Mouse (Mus musculus) liver, adult (tissue): ENCODE results near the gene Itgb1bp1.

Source experiments
- GATA4 ChIP-seq: IDR thresholded peaks from 2 replicates; pipeline ENCODE4 v1.6.1; 2014; ENCODE audit warnings: mild to moderate bottlenecking, low read length; ENCODE audit not compliant: insufficient replicate concordance

The Itgb1bp1 gene

DNA sequence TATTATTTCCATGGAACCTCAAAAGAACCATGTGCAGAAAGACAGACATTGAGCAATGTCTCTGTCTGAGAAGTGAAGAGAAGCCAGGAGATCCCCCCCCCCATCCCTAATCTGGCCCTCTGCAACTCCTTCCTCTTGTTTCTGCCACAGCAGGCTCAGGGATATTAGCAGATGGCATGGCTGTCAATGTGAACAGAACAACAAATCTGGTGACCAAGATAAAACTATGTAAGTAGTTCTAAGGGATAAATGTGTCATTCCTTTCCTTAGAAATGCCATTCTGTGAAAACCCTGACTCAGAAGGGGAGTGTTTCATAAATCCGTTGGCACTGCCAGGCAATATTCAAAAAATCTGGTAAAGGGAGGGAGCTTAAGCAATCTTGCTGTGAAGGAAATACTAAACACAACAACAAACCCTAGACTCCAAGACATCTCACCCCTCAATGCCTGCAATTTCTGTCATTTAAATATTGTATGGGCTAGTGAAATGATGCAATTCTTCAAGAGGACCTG lies 8.7 kb downstream of the Itgb1bp1 start:
- no peak for TF ChIP-seq GATA4

DNA sequence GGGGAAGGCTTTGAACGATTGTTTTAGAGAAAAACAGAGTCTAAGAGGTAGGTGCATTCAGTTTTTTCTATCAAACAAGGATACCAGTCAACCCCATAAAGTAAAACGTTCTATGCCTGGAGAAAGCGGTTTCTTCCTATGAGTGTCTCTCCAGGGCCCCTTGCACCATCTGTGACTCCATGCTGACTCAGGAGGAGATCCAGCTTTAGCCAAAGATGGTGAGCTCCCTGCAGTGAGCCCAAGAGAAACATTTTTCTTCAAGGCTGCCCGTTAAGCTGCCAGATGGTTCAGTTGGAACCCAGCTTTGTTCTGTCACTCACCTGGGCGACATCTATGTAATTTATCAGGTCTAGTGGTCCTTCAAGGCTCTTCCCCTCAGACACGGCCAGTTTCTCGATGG lies 11.6 kb downstream of the Itgb1bp1 start:
- TF ChIP-seq GATA4: no peak

DNA sequence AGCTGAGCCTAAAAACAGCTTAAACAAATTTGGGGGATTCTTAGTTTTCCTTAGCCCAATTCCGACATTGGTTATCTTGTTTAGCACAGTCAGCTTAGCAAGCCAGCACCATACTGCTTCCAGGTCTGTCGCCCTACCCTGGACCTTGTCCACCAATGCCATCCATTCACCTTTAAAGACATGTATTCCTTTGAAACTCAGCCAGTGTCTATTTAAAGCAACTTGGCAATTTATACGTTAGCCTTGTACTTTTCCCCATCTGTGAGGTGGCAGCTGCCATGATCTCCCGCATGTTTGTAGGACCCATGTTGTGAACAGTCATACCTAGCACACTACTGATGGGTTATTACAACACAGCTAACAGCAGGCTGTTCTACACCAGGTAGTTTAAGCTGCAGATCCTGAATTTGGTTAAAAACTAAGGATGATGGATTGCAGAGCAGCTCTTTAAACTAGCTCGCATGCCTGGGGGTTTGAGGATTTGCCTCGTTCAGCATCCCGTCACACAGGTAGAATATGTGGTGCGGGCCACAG lies 17.9 kb downstream of the Itgb1bp1 start:
- TF ChIP-seq GATA4: no peak

DNA sequence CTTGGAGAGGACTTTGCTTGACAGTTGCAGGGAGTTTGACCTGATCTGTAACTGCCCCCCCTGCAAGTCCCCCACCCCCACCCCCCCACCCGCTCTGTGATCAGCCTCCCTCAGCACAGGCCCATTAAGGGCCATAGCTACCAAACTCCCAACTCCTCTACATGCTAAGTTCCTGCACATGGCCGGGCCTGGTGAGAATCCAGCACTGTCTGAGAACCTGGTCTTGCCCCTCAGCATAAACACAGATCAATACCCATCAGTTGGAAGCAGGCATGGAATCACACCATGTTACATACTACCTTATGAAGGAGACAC lies 19.3 kb downstream of the Itgb1bp1 start:
- no peak for TF ChIP-seq GATA4

DNA sequence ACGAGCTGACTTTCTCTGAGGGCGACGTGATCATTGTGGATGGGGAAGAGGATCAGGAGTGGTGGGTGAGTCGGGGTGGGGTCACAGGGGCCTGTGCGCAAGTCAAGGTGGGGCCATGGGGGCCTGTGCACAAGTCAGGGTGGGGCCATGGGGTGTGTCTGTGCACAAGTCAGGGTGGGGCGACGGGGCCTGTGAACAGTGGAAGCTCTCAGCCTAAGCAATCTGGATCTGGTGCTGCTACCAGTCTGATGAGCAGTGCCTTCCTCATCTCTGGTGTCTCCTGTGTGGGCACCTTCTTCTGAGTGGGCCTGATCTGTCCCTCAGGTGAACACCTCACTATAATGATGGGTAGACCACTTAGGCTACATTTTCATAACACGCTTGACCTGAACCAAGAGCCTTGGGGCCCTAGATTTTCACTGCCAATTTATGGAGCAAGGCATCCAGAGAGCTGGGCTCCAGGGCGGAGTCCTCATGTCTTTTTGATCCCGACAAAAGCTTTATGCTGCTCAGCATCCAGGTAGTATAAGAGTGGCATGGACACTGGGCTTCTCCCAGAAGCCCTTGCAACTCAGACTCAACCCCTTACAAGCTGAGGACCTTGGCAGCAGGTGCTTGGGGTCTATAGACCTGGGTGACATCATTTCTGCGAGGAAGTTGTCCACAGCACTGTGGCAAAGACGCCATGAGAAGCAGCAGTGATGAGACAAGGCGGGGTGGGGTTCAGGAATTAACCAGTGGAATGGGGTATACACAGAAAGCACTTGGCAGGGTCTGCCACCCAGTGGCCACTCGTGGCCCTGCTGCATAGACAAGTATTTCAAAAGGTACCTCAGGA lies 19.9 kb downstream of the Itgb1bp1 start:
- no peak for TF ChIP-seq GATA4

DNA sequence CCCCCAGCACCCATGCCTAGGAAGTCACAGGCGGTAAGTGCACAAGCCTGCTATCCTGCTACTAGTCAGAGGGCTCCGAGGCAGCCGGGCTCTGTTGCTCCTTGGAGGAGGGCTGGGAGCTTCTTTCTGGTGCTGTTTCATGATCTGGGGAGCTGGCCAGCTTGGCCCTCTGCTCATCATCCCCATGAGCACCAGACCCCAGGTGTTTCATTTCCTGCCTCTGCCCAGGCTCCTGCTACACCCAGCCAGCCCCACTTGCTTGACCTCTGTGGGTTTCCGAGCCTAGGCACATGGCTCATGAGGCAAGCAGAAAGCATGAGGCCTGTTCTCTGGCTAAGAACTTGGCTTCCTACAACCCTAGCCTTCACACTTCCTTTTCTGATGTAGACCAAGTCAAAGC lies 20.6 kb downstream of the Itgb1bp1 start:
- TF ChIP-seq GATA4: no peak

DNA sequence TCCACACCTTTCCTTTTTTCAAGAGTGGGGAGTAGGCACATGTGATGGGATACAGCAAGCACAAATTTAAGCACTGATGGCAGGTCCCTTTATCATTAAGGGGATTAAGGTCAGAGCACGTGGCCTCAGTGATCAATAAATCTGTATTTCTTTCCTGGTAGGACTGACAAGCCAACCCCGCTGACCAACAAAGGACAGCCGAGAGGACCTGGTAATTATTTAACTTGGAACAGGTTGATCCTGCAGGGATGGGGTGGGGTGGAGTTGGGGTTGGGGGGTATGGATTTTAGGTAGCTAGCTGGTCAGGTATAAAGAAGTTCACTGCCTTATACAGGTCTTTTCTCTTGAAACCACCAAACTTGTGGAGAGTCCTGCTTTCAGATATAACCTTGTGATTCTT lies 21.1 kb downstream of the Itgb1bp1 start:
- TF ChIP-seq GATA4: no peak

DNA sequence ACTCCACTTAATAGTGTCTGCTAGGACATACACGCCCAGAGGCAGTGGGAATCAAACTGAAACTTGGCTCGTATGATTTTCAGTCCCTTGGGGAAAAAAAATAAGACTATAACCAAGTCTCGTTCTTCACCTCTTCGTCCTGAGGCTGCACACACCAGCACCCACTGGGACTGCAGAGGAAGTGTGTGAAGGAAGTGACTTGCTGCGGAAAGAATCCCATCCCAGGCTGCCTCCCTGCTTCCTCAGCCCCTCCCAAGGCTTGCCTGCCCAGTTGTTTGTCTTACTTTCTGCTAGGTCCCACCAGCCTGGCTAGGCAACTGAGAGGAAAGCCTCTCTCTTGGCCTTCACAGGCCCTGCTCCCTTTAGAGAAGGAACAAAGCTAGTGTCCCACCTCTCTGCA lies 21.8 kb downstream of the Itgb1bp1 start:
- TF ChIP-seq GATA4: no peak

DNA sequence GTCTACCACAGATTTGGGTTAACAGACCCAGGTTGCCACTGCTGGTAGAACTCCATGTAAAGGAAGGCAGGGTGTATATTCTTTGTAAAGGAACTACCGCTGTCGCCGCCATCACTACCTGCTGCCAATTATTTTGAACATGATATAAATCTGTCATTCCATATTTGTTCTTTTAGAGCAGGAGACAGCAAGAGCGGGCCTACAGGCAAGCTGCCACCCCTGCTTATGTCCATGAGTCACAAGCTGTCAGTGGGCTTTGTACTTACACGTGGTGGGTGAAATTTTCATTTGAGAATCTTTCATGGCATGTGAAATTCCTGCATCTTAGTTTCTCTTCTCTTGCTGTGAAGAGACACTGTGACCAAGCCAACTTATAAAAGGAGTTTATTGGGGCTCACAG lies 22.8 kb downstream of the Itgb1bp1 start:
- TF ChIP-seq GATA4: no peak

DNA sequence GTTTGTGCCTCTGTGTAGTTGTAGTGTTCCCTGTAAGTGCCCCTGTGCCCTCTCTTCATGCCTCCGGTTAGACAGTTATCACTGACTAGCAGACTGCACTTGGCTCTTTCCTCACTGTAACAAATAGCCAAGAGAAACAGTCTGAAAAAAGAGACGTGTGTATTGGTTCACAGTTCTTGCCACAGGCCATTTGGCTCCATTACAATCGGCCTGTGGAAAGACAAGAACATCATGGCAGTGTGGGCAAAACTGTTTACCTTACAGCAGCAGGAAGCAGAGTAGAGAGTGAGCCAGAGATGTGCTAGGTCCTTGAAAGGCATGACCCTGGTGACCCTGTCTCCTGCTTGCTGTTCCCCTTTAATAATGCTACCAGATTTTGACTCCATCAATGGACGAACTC lies 24.6 kb downstream of the Itgb1bp1 start:
- no peak for TF ChIP-seq GATA4

DNA sequence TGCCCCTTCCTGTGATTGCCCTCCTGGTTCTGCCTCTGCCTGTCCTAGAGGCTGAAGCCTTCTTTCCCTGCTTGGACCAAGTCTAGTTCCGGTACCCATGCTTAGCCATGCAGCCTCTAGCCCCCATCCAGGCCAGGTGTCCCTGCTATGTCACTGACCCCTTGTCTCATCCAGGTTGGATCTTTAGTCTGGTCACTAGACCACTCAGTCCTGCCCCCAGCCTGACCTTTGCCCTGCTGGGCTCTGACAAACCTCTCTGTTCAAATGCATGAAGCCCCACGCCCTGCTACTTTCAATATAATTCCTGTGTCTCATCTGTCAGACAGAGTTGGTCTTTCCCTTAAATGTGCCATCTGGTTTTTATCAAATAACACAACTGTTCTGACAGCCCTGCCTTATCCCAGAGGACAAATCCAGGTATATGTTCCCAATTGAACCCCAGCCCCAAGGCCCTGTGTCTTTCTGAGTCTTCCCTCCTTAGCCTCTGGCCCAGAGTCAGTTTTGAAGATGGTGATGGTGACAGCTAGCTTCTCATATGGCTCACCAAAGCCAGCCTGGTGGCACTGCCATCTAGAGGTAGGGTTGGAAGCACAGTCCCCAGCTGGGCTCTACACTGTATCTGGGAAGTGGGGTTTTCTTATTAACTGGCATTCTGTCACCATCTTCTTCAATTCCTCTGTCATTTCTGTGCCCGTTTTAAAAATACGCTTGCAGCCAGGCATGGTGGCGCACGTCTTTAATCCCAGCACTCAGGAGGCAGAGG lies 25.4 kb downstream of the Itgb1bp1 start:
- TF ChIP-seq GATA4: no peak

DNA sequence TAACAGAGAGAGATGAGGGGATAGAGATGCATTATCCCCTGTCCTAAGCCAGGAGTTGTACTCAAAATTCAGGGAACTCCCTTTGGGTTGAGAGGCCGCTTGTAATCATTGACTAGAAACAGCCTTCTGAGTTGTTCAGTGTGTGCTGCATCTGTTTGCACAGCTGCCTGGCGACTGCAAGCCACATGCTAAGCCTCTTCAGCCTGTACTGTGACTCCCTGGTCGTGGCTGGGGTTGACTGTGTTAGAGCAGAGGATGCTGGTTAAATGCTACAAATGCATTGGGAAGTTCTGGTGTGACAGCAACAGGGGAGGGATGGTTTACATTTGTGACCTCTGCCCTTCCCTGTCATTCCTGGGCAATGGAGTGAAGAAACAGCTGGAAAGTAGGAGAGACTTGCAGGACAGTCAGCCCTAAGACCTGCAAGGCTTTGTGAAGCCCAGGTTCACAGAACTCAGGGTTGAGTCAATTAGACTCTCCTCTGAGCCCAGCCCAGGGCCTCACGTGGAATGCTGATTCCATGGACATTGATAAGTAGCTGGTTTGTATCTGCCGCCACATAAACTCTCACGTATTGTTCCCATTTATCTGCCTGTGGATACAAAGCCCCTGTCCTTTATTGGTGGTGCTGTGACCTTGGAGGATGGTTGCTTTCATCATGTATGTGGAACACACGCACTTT lies 38.2 kb downstream of the Itgb1bp1 start:
- TF ChIP-seq GATA4: no peak

DNA sequence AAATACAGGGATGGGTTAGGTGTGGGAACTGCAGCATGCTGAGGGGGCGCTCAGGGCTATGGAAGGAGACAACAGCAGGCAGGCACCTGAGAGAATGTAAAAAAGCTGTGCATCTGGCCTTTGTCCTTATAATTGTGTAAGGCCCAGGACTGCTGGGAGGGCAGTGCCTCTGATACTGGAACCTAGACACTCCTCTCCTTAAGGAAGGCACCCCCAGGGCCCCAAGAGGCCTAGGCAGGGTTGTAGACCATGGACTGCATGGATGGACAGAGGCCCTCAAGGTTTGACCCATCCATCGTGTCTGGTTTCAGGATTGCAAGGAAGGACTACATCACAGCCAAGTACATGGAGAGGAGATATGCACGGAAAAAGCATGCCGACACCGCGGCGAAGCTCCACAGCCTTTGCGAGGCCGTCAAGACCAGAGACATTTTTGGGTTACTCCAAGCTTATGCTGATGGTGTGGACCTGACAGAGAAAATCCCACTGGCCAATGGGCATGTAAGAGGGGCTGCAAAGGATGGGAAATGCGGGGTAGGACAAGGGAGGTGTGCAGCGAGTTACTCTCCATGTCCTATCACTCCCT lies 41.6 kb downstream of the Itgb1bp1 start:
- no peak for TF ChIP-seq GATA4

DNA sequence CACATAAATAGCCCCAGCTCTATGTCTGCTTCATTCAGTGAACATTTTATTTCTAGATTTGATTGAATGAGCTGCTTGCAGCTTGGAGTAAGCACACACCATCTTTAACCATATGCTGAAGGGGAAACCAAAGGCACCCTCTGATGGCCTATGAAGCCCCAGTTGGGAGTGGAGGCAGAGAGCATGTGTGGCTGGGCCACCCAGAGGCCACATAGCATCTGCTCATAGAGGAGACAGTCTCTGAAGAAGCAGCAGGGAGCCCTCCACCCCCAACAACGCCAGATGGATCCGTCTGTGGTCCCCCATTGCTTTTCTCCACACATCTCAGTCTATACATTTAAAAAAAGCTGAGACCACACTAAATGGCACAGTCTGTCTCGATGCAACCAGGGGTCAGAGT lies 44.1 kb downstream of the Itgb1bp1 start:
- TF ChIP-seq GATA4: no peak

DNA sequence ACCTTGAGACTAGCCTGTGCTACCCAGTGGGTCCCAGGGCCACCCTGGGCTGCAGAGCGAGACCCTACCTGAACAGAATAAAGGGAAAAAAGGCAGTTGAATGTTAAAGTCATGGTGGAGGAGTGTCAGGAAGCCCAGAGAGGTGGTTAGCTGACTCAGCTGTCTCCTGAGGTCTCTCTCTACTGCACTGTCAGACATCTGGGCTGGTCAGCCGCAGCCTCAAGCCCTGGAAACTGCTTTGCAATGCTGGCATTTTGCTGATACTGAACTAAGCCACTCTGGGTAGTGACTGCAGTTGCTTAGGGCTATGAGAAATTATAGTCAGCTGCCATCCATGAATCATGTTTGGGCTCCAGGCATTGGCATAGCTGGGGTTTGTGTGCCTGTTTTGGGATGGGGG lies 51.5 kb downstream of the Itgb1bp1 start:
- TF ChIP-seq GATA4: no peak
